Mouse (Mus musculus): Measurements from ENCODE around the gene Tor1a.

The Tor1a gene

DNA sequence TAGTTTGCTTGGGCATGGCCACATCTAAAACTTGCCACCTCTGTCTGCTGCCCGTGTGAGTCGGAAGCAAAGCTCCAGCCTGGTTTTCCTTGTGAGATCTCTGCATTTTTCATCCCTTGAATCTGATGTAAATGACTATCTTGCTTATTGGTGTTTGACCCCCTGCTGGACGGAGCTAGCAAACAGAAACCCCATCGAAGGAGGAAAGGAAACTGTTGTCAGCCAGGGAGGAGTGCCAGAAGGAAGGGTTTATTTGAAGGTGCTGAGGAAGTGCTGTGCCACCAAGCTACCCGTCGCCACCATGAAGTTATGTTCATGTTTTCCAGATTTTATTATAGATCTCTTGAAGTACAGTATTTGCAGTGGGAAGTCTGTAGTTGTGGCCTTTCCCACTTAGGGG is 12.9 kb downstream of the Tor1a start:
- 31% methylated on average over 6 of the region's 6 CpGs for WGBS

DNA sequence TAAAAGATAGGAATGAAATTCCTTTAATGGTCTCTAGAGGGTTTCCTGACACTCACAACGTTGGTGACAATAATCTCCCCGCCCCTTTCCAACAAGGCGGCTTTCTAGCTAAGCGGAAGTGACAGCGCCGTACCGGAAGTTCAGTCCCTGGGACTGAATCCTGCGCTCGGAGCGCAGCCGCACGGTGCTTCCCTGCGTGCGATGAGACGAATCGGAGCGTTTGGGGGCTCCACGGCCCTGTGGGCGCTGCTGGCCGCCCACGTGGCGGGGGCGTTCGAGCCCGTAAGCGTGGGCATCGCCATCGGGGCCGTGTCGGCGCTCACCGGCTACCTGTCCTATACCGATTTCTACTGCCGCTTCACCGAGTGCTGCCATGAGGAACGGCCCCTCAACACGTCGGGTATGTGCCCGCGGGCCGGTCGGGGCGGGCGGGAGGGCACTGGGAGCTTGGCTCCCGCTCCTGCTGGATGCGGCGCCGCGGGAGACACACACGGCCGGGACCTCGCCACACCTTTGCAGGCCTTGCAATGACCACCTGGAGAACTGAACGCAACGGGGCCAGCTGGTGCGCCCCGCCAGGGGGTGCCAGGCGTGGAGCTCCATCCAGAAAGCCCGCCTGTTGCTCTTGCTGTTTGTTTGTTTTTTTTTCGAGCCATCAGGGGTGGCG is 14.8 kb downstream of the Tor1a start, which contains the start of gene Tor1b:
TSS of gene Tor1b (plus strand) at position 136 of the 667 bp plus-strand sequence.
- under 1% methylated on average over 60 of the region's 60 CpGs for WGBS

GRCm38 (mm10) chr2:30952457-30952823 is 15.3 kb downstream of the Tor1a start:
- 25% methylated on average over 5 of the region's 5 CpGs for WGBS

DNA sequence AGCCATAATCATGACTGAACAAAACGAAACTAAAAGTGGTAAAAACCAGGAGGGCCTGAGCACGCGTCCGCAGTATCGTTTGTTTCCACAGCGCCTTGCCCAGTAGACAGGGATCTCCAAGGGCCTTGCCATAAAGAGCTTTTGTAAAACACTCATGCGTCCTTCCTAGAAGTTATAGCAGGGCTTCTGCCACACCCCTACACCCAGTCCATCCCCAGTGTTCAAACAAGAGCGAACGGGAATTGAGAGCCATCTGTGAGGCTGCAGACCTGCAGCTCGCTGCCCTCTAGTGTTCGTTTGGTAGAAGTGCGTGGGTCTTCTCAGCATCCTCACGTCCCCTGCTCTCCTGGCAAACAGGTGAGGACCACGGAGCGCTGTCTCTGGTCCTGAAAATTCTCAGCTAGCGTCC is 25.1 kb downstream of the Tor1a start:
- 10% methylated on average over 16 of the region's 16 CpGs for WGBS

GRCm38 (mm10) chr2:30942116-30942515 is 25.6 kb downstream of the Tor1a start:
- 47% methylated on average over 7 of the region's 7 CpGs for WGBS

DNA sequence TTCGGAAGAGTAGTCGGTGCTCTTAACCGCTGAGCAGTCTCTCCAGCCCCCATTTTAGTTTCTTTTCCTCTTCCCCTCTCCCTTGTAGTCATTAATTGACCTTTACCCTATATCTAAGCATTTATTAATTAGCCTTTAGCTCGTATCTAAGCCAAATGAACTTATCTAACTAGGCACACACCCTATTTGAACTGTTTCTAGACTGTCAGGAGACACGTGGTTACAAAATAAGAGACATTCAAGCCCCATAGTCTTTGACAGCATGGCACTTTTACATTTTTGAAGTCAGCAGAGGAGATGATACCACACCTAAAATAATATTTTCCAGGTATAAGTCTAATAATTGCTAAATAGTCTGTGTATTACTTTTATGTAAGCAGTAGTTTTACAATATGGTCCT is 26.1 kb downstream of the Tor1a start:
- 92% methylated on average over 5 of the region's 5 CpGs for WGBS

DNA sequence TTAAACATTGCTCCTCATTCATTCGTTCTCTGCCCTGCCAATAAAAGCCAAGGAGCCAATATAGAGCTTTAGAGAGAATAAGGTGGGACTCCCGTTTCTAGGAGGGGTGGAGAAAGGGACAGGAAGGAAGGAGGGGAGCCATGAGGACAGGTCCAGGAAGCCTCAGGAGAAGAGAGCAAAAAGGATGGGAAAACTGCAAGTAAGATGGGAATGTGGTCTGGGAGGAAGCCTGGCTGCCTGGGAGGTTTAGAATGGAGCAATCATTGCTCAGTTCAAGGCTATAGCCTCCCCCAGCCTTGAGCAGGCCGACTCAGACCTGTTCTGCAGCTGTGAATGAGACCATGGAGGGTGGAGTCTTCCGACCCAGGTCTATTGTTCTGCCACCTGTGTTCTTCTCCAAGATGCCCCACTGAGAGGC is 29.1 kb downstream of the Tor1a start:
- WGBS: 63% methylated on average over 4 of the region's 4 CpGs

DNA sequence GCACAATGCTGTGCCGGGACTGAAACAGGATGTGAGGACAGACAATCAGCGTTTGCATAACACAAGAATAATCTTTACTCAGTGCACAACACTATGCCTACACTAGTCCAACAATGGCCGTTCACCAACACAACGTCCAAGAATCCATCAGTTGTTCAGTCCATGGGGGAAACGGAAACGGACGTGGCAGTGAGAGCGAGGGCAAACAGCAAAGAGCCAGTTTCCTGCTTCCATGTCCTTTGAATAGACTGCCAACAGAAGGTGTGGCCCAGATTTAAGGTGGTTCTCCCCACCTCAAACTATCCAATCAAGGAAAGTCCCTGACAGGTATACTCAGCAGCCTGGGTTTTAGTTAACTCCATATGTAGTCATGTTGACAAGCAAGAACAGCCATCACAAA is 30.0 kb downstream of the Tor1a start:
- 66% methylated on average over 8 of the region's 8 CpGs for WGBS

GRCm38 (mm10) chr2:30936808-30937207 is 30.9 kb downstream of the Tor1a start:
- WGBS: 78% methylated on average over 3 of the region's 3 CpGs

GRCm38 (mm10) chr2:30933917-30934450 is 33.7 kb downstream of the Tor1a start:
- WGBS: 21% methylated on average over 7 of the region's 7 CpGs

GRCm38 (mm10) chr2:30933032-30933431 is 34.7 kb downstream of the Tor1a start:
- WGBS: 75% methylated on average over 6 of the region's 6 CpGs

GRCm38 (mm10) chr2:30931922-30932321 is 35.8 kb downstream of the Tor1a start:
- 92% methylated on average over 3 of the region's 3 CpGs for WGBS

GRCm38 (mm10) chr2:30930846-30931245 is 36.9 kb downstream of the Tor1a start:
- WGBS: 93% methylated on average over 2 of the region's 2 CpGs

GRCm38 (mm10) chr2:30929483-30930045 is 38.2 kb downstream of the Tor1a start, which contains the start of gene Ptges:
Gene Ptges (minus strand): TSS chr2:30929863.
- 1% methylated on average over 23 of the region's 23 CpGs for WGBS

GRCm38 (mm10) chr2:30928893-30929482 is 38.7 kb downstream of the Tor1a start:
- 29% methylated on average over 12 of the region's 12 CpGs for WGBS

GRCm38 (mm10) chr2:30927844-30928628 is 39.7 kb downstream of the Tor1a start:
- 22% methylated on average over 14 of the region's 14 CpGs for whole genome bisulfite sequencing

DNA sequence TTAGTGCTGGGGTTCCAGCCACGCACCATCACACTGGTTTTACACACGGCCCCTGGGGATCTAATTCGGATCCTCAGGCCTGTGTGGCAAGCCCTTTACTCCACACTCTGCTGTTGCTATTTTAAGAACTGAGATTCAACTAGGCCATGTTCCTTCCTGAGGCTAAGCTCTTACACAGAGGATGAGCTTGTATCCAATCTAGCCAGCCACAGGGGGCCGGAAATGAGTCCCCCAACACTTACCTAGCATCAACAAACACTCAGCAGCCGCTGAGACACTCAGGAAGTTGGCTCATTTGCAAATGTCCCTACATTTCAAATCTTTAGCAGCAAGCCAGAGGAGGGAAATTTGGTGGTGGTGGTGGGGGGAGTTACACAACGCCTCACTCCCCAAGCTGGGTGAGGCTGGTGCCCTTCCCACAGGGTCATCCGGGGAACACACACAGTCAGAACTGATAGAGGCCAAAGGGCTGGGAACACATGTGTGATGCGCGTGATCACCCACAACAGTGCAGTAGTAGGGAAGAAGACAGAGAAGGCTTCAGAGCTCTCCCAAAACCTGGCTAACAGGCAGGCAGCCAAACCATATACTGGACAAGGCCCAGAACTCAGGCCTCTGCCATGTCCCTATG is 40.5 kb downstream of the Tor1a start:
- 53% methylated on average over 9 of the region's 9 CpGs for WGBS

GRCm38 (mm10) chr2:30926381-30926780 is 41.4 kb downstream of the Tor1a start:
- 84% methylated on average over 4 of the region's 4 CpGs for WGBS

DNA sequence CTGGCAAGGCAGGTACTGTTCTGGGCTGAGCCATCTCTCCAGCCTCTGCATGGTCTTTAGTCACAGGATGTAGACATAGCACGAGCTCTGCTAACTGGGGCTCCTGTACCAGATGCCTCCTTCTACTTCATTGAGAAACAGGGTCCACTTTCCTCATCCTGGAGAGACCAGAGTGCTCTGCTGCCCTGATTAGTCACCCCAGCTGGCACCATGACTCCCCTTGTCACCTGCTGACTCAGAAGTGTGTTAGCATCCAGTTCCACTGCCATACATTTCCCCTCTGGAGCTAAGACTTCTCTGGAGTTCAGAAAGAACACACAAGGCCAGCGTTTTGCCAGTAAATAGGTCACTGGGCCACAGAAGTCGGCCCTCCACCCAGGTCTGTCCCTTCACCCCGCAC is 42.6 kb downstream of the Tor1a start:
- WGBS: 93% methylated on average over 4 of the region's 4 CpGs

GRCm38 (mm10) chr2:30923099-30923498 is 44.6 kb downstream of the Tor1a start:
- WGBS: 47% methylated on average over 3 of the region's 3 CpGs

DNA sequence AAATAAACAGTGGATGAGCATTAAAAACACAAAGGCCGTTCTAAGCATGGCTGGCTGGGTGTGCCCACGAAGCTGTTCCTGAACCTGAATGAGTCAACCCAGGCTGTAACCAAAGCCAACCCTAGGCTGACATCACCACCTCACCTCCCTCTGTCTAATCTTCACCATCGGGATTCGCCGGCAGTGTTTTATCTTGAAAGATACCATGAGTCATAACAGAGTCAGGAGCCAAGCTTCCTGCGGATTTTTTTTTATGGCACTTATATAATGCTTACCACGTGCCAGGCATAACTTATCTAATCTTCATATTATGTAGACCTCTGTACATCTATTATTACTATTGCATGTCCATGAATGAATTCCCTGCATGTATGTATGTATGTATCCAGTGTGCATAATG is 47.5 kb downstream of the Tor1a start:
- WGBS: 40% methylated on average over 7 of the region's 7 CpGs

Data from cerebral cortex, adult 2 months (tissue).